Mouse (Mus musculus): ENCODE data around the gene Inha.

Inha gene

GRCm38 (mm10) chr1:75490785-75491551, 15.9 kb upstream of the Inha start:
- DNase-seq, result no peak

- DNase-seq, result no peak
Observed at GRCm38 (mm10) chr1:75492579-75493170, 14.2 kb upstream of the Inha start.

- DNase-seq, result no peak
Observed at GRCm38 (mm10) chr1:75494878-75495548, 11.9 kb upstream of the Inha start.

- DNase-seq, result no peak
Observed at GRCm38 (mm10) chr1:75498897-75499296, 8.0 kb upstream of the Inha start.

DNA sequence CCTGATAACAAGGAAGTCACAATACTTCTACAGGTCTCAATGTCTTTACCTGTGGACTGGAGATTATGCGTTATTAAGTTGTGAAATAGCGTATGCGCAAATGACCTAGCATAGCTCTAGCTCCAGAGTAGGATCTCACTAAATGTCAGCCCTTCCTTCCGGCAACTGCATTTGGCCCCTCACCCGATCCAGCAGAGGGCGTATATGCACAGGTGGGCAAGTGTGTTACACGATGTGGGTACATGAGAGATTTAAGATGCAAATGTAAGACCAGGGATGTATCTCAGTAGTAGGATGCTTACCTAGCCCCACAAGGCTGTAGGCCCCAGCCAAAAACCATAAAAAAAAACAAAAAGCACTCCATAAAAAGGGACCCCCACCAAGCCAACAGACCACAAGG, 7.4 kb upstream of the Inha start:
- no peak for DNase-seq

DNA sequence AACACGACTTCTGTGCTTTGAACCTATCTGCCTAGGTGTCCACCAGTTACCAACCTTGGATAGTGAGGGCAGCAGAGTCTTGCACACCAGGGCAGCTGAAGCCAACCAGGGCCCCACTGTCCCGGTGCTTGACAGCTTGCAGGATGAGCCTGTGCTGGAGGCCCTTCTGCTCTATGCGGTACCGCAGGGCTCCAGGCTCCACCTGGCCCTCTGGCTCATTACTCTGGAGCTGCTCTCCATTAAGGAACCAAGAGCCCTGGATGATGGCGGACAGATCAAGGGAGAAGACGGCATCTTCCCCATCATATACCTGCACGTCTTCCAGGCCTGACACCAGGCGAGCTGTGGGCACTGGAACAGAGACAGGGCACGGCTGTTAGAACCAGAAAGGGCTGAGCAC, 5.0 kb upstream of the Inha start:
- DNase-seq, result no peak

DNA sequence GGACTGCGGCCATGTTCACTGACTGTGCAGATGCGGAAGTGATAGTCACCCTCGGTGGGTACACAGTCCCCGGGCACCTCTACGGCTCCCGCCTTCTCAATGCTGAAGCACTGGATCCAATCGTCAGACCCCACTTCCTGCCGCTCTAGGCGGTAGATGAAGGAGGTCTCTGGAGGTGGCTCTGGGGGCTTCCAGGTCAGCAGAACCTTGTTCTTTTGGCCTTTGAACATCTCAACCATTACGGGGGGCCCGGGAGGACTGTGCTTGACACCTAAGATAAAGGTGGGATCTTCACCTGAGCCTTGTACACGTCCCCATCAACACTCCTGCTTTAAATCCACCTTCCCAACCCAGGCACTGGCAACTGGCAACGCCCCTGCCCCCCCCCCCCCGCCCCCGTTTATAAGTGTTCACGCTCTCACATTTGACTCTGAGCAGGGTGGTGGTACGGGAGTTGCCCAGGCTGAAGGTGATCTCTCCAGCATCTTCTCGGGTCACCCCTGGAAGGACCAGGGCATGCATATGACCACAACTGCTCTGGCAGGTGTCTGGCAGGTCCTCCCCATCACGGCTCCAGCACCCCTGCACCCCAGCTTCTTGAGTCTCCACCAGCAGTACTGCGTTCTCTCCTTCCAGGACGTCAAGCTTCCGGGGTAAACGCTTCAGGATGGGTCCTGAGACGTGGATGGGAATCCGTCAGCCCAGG, 3.8 kb upstream of the Inha start:
- no peak for DNase-seq

GRCm38 (mm10) chr1:75503651-75503980, 3.3 kb upstream of the Inha start:
- DNase-seq, result no peak

- DNase-seq, result no peak
Observed at GRCm38 (mm10) chr1:75504256-75505045, 2.4 kb upstream of the Inha start.

DNA sequence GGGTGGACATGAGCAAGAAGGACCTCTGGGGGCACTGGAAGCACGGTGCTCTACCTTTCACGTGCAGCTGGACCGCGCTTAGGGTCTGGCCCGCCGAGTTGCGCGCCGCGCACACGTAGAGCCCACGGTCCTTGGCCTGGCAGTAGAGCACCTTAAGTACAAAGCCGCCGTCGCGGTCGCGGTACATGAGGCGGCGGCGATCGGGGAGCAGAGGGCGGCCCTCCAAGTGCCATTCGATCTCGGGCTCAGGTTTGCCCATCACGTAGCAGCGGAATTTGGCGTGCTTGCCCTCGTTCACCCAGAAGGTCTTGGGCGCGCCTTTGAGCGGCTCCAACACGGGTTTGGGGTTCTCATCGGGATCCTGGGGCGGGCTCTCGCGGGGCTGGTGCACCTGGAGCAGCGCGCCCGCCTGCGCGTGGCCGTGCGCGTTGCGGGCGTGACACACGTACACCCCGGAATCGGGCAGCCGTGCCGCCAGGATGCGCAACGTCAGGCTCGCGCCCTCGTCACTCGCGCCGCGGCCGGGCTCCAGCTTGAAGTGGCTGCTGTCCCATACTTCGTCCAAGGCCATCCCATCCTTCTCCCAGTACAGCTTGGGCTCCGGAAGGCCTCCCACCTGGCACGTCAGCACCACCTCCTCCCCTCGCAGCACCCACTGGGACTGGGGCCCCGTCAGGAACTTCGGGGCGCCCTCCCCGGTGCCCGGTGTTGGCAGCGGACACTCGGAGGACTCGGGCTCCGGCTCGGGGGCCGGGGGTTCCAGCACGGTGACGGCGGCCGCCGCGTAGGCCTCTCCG, 1.5 kb upstream of the Inha start:
- DNase-seq, result peak; percentile 81

DNA sequence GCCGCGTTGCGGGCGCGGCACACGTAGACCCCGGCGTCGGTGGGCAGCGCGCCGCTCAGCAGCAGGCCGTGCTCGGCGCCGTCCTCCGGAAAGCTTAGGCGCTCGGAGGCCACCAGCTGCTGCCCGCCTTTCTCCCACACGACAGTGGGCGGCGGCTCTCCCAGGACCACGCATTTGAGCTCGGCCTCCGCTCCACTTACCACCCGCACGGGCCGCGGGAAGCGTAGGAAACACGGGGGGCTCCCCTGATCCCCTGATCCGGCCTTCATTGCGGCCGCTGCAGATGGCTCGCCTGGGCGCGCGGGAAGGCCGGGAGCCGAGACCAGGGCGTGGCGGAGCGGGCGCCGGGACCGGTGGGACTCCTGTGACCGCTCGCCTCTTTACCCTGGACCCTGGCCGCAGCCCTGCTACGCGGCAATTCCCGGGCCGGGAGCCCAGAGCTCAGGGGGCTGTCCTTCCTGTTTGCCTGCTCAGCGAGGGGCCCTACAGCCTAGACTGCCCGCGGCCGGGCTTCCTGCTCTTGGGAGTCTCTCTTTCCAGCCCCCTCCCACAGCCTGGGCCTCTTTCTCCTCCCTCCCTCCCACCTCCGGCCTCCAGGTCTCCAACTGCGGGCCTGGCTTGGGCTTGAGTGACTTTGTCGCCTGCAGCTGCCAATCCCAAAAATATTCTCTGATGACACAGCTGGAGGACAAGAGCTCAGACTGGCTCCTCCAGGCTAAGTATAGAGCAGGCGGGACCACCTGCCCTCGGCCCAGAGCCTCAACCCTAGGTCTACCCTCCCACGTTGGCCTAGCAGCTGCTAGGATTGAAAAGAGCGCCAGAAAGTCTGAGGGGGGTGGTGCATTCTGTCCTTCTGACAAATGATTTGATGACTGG, 683 bp upstream of the Inha start, which contains the start of gene Obsl1:
Gene Obsl1 (minus strand): TSS at position 497 of the 876 bp plus-strand sequence.
- DNase-seq, result peak; percentile 52

DNA sequence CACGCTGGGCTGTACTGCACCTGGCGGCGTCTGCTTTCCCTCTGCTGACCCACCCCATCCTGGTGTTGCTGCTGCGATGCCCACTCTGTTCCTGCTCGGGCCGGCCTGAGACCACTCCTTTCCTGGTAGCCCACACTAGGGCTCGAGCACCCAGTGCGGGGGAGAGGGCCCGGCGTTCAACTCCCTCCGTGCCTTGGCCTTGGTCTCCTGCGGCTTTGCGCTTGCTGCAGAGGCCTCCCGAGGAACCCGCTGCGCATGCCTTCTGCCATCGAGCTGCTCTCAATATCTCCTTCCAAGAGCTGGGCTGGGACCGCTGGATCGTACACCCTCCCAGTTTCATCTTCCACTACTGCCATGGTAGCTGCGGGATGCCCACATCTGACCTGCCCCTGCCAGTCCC, 2.7 kb downstream of the Inha start:
- no peak for DNase-seq

DNA sequence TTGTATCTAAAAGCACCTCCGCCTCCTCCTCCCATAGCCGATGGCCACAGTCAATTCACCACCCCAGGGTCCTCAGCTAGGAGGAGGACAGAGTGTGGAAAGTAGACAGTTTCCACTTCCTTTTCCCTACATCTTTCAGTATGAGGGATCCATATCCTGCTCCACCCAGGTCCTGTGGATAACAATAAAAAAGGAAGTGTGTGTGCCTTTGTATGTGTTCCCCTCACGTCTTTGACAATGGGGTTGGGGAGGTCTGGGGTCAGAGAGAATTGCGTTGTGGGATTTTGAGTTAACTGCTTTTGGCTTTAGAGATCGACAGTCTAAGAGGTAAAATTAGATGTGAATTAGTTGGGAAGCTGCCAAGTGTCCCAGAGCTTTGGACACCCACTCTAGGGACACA, 3.3 kb downstream of the Inha start:
- no peak for DNase-seq

DNA sequence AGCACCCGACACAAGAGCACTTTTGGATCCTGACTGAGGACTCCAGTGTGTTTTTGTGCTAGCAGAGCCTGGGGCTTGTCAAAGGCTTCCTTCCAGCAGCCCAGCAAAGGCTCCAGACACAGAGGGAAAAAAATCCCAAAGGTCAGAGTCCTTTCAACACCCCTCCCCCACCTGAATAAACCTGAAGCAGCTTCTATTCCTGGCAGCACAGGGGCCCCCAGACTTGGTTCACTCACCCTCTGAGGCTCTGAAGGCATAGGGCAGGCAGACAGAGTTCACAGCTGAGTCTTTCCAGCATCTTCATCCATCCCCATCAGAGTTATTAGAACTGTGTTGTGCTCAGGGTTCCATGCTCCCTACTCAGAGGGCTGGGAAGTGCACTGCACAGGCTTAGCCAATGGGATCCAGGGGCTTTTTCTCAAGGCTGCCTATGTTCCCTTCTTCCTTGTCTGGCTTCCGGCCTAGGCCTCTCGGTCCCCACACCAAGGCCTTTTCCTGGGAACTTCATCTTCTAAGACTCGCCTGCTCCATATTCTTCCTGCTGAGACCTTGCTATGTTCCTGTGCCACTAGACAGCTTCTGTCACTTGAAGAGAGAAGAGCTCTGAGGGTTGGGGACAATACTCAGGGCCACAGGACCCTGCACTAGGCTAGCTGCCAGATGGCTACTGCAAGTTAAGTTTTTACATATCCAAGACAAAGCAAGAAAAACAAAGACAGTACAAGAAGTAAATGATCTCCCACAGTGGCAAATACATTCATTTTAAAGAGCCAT, 4.7 kb downstream of the Inha start:
- DNase-seq, result no peak

DNA sequence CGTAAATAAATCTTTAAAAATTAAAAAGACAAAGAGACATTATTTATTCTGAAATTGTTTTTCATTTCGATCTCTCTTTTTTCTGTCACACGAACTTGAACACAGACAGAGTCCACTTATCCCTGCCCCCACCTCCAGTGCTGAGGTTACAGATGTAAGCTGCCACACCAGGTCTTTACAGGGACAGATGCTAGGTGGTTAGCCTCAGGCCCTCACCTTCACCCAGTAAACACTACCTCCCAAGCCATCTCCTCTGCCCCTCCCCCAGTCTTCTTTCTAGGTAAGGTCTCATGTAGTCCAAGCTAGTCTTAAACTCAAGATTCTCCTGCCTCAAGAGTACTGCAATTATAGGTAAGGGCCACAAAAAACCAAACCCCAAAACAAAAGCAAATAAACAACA, 5.7 kb downstream of the Inha start:
- DNase-seq, result no peak

DNA sequence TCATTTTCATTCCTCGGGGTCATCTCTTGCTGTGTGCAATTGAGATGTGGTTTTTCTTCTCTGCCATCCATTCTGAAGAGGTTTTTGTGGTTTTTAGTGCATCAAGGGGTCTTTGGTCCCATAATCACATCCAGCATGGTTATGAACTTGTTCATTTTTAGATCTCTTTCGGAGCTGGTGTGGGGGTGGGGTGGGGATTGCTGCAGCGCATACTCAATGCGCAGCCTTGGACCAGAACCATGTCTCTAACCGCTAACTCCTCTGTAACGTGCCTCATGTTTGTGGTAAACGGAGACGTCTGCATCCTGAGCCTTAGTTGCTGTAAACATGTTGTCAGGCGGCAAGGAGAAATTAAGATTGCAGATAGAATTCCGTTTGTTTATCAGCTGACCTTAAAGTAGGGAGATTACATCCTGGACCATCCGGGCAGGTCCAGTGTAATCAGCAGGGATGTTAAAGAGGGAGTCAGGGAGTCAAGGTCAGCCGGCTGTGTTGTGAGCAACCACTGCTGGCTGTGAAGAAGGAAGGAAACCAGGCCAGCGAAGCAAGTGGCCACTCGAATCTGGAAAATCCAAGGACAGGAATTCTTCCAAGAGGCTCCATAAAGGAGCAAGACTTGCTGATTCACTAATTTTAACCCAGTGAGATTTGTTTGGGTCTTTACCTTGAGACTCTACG, 10.0 kb downstream of the Inha start:
- DNase-seq, result no peak

DNA sequence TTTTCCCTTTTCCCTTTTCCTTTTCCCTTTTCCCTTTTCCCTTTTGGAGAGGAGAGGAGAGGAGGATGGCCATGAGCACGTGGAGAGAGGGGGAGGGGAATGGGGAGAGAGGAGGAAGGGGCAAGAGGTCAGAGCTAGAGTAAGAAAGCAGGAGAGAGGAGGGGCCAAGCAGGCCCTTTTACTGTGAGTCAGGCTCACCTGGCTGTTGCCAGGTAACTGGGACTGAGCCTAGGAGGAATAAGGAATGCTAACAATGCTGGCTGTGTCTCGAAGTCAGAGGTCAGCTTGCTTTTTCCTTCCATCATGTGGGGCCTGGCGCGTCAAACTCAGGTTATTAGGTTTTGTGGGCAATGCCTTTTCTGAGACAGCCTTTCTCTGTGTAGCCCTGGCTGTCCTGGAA, 11.1 kb downstream of the Inha start:
- no peak for DNase-seq

GRCm38 (mm10) chr1:75518427-75518826, 11.6 kb downstream of the Inha start:
- no peak for DNase-seq

DNA sequence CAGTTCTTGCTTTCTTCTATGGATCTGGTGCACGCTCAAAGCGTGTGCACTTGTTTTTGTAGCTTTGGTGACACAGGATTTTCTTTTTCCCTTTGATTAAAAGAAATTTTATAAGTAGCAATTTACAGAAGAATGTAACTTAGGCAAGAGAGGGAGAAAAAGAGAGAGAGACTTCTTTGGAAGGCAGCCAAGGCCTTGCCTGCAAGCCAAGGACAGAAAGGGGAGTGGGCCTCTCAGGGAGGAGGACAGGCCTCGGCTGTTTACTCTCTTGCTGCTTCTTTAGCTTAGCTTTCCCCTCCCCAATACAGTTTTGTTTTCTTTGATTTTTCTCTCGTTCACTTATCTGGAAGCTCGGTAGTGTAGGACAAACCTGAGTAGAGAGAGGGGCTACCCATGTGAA, 12.7 kb downstream of the Inha start:
- DNase-seq, result no peak

All from right cerebral cortex, postnatal 14 days (tissue).